Mouse (Mus musculus) CH12F3 (cell line): ENCODE data around the gene Reg3a.
"Not testable (repeated sequence)": the region's sequence is repeated elsewhere in the genome, so short reads cannot be mapped to it uniquely, and the experiment has no call there.

ENCODE experiments used
- in situ Hi-C: fragments of 300-500 bp; cut with MboI; formaldehyde crosslinking; loops from 2 replicates; pipeline ENCODE4 v1.14.3; 2020; ENCODE audit warnings: low sequenced_read_pairs

Gene Reg3a

GRCm38 (mm10) chr6:78380409-78380808, at the start of gene Reg3a:
Gene Reg3a (plus strand): TSS chr6:78380709.
- in situ Hi-C loops: no loop called here

- in situ Hi-C loops: no loop called here
These were observed 48.5 kb upstream of the Reg3a start for GRCm38 (mm10) chr6:78331919-78332569.

- in situ Hi-C loops: no loop called here
These were observed 40.2 kb upstream of the Reg3a start for GRCm38 (mm10) chr6:78340296-78340695.

- in situ Hi-C loops: no loop called here
These were observed 38.8 kb upstream of the Reg3a start for GRCm38 (mm10) chr6:78341689-78342088.

- in situ Hi-C loops: no loop called here
These were observed 18.4 kb upstream of the Reg3a start for GRCm38 (mm10) chr6:78361971-78362563.

GRCm38 (mm10) chr6:78370357-78370756, 10.2 kb upstream of the Reg3a start, which contains the start of gene Reg3b:
Gene Reg3b (plus strand): TSS chr6:78370657.
- in situ Hi-C loops: no loop called here

GRCm38 (mm10) chr6:78378765-78379164, 1.7 kb upstream of the Reg3a start, which contains the start of gene Reg3d:
Gene Reg3d (minus strand): TSS chr6:78378865.
- in situ Hi-C loops: no loop called here

- in situ Hi-C loops: no loop called here
These were observed 5.1 kb downstream of the Reg3a start for GRCm38 (mm10) chr6:78385609-78386008.

GRCm38 (mm10) chr6:78395323-78395722, 14.8 kb downstream of the Reg3a start, which contains the start of gene Reg2:
Gene Reg2 (plus strand): TSS chr6:78395623.
- in situ Hi-C loops: not testable (repeated sequence)

GRCm38 (mm10) chr6:78422411-78422810, 41.9 kb downstream of the Reg3a start, which contains the start of gene Reg1:
Gene Reg1 (plus strand): TSS chr6:78422711.
- in situ Hi-C loops: not testable (repeated sequence)

- in situ Hi-C loops: no loop called here
These were observed 45.0 kb downstream of the Reg3a start for GRCm38 (mm10) chr6:78425497-78425896.
